Mouse (Mus musculus) spleen, postnatal 36 days (tissue): ENCODE results near the gene Ctnnbip1.

Experiments used
- DNase-seq, 2 experiments: peaks; one replicate each; pipeline ENCODE4 v3.0.0; 2022; ENCODE audit warnings: low spot score in 2 of 2, mixed read lengths in 1 of 2

Ctnnbip1 gene

GRCm38 (mm10) chr4:149517868-149518340, at the start of gene Ctnnbip1:
TSS of gene Ctnnbip1 (plus strand) at chr4:149518236.
- peak; percentile 95 for DNase-seq

GRCm38 (mm10) chr4:149469557-149469956, 48.5 kb upstream of the Ctnnbip1 start:
- peak; percentile 44 to 54 for DNase-seq

GRCm38 (mm10) chr4:149475096-149475495, 42.9 kb upstream of the Ctnnbip1 start:
- no peak for DNase-seq

- no peak for DNase-seq
These were observed 41.0 kb upstream of the Ctnnbip1 start, which contains the start of gene Tmem274 for GRCm38 (mm10) chr4:149477078-149477477. TSS of gene Tmem274 (plus strand) at chr4:149477378.

- no peak for DNase-seq
These were observed 33.5 kb upstream of the Ctnnbip1 start for GRCm38 (mm10) chr4:149484566-149484965.

GRCm38 (mm10) chr4:149485053-149485824, 32.8 kb upstream of the Ctnnbip1 start, which contains the start of the genes Nmnat1 and Lzic:
TSS of gene Nmnat1 (minus strand) at chr4:149485202.
TSS of gene Lzic (plus strand) at chr4:149485229.
- DNase-seq, result peak; percentile 85 to 87

GRCm38 (mm10) chr4:149485825-149486206, 32.2 kb upstream of the Ctnnbip1 start:
- peak in 1 of 2 experiments; percentile 19 for DNase-seq

GRCm38 (mm10) chr4:149487729-149488128, 30.3 kb upstream of the Ctnnbip1 start:
- no peak for DNase-seq

GRCm38 (mm10) chr4:149489415-149490240, 28.4 kb upstream of the Ctnnbip1 start:
- DNase-seq, result no peak

GRCm38 (mm10) chr4:149491151-149491550, 26.9 kb upstream of the Ctnnbip1 start:
- DNase-seq, result no peak

- no peak for DNase-seq
These were observed 21.4 kb upstream of the Ctnnbip1 start for GRCm38 (mm10) chr4:149496612-149497011.

- no peak for DNase-seq
These were observed 19.1 kb upstream of the Ctnnbip1 start for GRCm38 (mm10) chr4:149498901-149499300.

- DNase-seq, result no peak
These were observed 18.2 kb upstream of the Ctnnbip1 start for GRCm38 (mm10) chr4:149499790-149500189.

GRCm38 (mm10) chr4:149504363-149504762, 13.7 kb upstream of the Ctnnbip1 start:
- DNase-seq, result no peak

GRCm38 (mm10) chr4:149504858-149505257, 13.2 kb upstream of the Ctnnbip1 start:
- DNase-seq, result no peak

- DNase-seq, result no peak
These were observed 12.6 kb upstream of the Ctnnbip1 start for GRCm38 (mm10) chr4:149505261-149505967.

GRCm38 (mm10) chr4:149506904-149507303, 11.1 kb upstream of the Ctnnbip1 start:
- DNase-seq, result no peak

GRCm38 (mm10) chr4:149511221-149511646, 6.8 kb upstream of the Ctnnbip1 start:
- DNase-seq, result no peak

- DNase-seq, result no peak
These were observed 6.0 kb upstream of the Ctnnbip1 start for GRCm38 (mm10) chr4:149512072-149512471.

- DNase-seq, result no peak
These were observed 2.3 kb upstream of the Ctnnbip1 start for GRCm38 (mm10) chr4:149515706-149516105.

- peak in 1 of 2 experiments; percentile 6 for DNase-seq
These were observed 550 bp downstream of the Ctnnbip1 start for GRCm38 (mm10) chr4:149518351-149519220.
